Mouse (Mus musculus): ENCODE measurements around the gene Triml1. TPM values are rescaled to one million over a fixed set of nuclear protein-coding genes. Genes with fewer than 3 reads are reported as not detected.

The Triml1 gene
- total RNA-seq (2021), result not detected
- long read RNA-seq, experiment 1, result 0 reads
- long read RNA-seq, experiment 2, result 0 reads

GRCm38 (mm10) chr8:43141386-43141785, at the start of gene Triml1:
Triml1 (minus strand) TSS chr8:43141486.
- no peak for DNase-seq

- no peak for DNase-seq
These were observed 41.0 kb upstream of the Triml1 start for GRCm38 (mm10) chr8:43182281-43182680.

- no peak for DNase-seq
These were observed 38.9 kb upstream of the Triml1 start, which contains the start of gene Triml2 for GRCm38 (mm10) chr8:43180054-43180690. Triml2 (plus strand) TSS chr8:43180541.

- DNase-seq, result no peak
These were observed 37.9 kb upstream of the Triml1 start for GRCm38 (mm10) chr8:43179189-43179588.

- no peak for DNase-seq
These were observed 37.0 kb upstream of the Triml1 start for GRCm38 (mm10) chr8:43178263-43178662.

- no peak for DNase-seq
These were observed 35.6 kb upstream of the Triml1 start for GRCm38 (mm10) chr8:43176766-43177486.

GRCm38 (mm10) chr8:43169249-43169755, 28.0 kb upstream of the Triml1 start:
- DNase-seq, result no peak

- DNase-seq, result no peak
These were observed 26.8 kb upstream of the Triml1 start for GRCm38 (mm10) chr8:43168083-43168482.

- no peak for DNase-seq
These were observed 23.2 kb upstream of the Triml1 start for GRCm38 (mm10) chr8:43164453-43164852.

- DNase-seq, result no peak
These were observed 22.0 kb upstream of the Triml1 start for GRCm38 (mm10) chr8:43163255-43163654.

GRCm38 (mm10) chr8:43149307-43149706, 8.0 kb upstream of the Triml1 start:
- no peak for DNase-seq

- DNase-seq, result no peak
These were observed 30.0 kb downstream of the Triml1 start for GRCm38 (mm10) chr8:43111205-43111827.

Other genes starting within 250 kb of the Triml1 start
- gene Triml2, start 39.1 kb upstream of the Triml1 start, total RNA-seq (2021), result not detected
- not detected for gene Zfp42, start 165.5 kb upstream of the Triml1 start, total RNA-seq (2021)

Data from gastrocnemius, postnatal 25 days (tissue).